Mouse (Mus musculus) liver, embryonic 14.5 days (tissue): ENCODE results near the gene 1700016C15Rik.

Experiments
- CTCF ChIP-seq: IDR thresholded peaks from 2 replicates; pipeline ENCODE4 v1.5.1; 2016; ENCODE audit warnings: antibody characterized with exemption, low read depth, control low read depth
- EP300 ChIP-seq: IDR thresholded peaks from 2 replicates; pipeline ENCODE4 v1.6.1; 2016; ENCODE audit warnings: antibody characterized with exemption, low read depth

- TF ChIP-seq CTCF (no peak), EP300 (no peak)
Measured at GRCm38 (mm10) chr1:177714397-177715012, 15.1 kb upstream of the 1700016C15Rik start.
